Mouse (Mus musculus): Measurements from ENCODE around the gene Bpifc.
A peak's percentile ranks its signal among the peaks of the same experiment; 100 is the strongest.

DNA sequence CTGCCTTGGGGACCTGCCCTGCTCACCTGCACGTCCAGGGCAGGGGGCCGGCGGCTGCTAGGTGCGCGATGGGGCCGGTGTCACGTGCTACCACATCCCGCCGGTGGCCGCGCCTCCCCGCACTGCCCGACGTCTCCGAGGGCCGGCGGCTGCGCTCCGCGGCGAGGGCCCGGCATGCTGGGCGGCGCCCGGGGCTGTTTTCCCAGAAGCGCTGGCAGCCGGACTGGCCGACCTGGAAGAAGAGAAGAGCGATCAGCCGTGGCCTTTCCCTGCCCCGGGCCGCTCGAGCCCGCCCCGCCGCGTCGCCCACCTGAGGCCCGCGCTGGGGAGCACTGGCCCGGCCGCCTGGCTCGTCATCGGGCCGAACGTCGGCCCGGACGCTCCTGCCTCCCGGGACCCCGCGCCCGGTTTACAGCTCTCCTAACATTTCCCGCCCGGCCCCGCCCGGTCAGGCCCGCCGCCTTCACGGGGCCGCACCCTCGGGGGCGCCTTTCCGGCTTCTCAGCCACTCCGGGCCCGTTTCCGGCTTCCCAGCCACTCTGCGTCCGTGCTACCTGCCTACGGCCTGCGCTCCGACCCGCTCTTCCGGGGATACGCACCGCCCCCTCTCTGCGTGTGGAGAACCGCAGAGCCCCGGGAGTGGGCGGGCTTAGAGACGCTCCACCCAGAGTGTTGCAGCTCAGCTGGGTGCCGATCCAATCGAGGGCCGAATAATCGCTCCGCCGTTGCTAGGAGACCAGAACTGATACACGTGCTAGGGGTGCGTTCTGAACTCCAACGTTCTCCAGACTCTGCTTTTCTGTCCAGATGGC is 95.0 kb downstream of the Bpifc start, which contains the start of gene Prdm4:
- TF ChIP-seq EP300 (optimal IDR thresholded peaks at IDR 0.05) (no peak), CTCF (IDR thresholded peaks at IDR 0.05; ENCODE audit: low read depth) (peak; percentile 74)
